Mouse (Mus musculus) midbrain, embryonic 14.5 days (tissue): ENCODE measurements at regions not wholly inside any gene's neighbourhood (a gene's known extent, or its start where the extent isn't known, plus 50 kb on each side); places are given as distances from the start of the nearest gene placed in this dataset.
A peak's percentile ranks its signal among the peaks of the same experiment; 100 is the strongest.

Source experiments
- ATAC-seq: fragments of 200-750 bp; cut with Nextera tagmentation; 2 replicates; pipeline ENCODE4 v1.8.0; 2017; ENCODE audit warnings: moderate number of reproducible peaks, moderate library complexity; ENCODE audit not compliant: low FRiP score, low TSS enrichment
- DNase-seq: peaks from one replicate; pipeline ENCODE4 v3.0.0-alpha.2; 2015
- H3K27ac ChIP-seq: fragments of 300-500 bp; sonication (generic); replicated peaks from 2 replicates; pipeline ENCODE4 v1.5.1; 2014; ENCODE audit warnings: mild to moderate bottlenecking, low read depth, low read length, moderate library complexity
- H3K27me3 ChIP-seq: fragments of 300-500 bp; sonication (generic); 2 replicates; pipeline ENCODE4 v1.6.1; 2014; ENCODE audit warnings: low read length, control low read depth, mixed read lengths; ENCODE audit not compliant: control insufficient read depth, insufficient read depth
- H3K36me3 ChIP-seq: fragments of 300-500 bp; sonication (generic); 2 replicates; pipeline ENCODE4 v1.6.1; 2014; ENCODE audit warnings: low read length, control low read depth; ENCODE audit not compliant: control insufficient read depth, insufficient read depth
- H3K4me1 ChIP-seq: fragments of 300-500 bp; sonication (generic); 2 replicates; pipeline ENCODE4 v1.6.1; 2014; ENCODE audit warnings: mild to moderate bottlenecking, antibody characterized with exemption, low read length, control low read depth; ENCODE audit not compliant: control insufficient read depth, insufficient read depth
- H3K4me2 ChIP-seq: fragments of 300-500 bp; sonication (generic); 2 replicates; pipeline ENCODE4 v1.6.1; 2014; ENCODE audit warnings: mild to moderate bottlenecking, low read length, moderate library complexity
- H3K4me3 ChIP-seq: fragments of 300-500 bp; sonication (generic); replicated peaks from 2 replicates; pipeline ENCODE4 v1.5.1; 2014; ENCODE audit warnings: low read depth, low read length
- H3K9ac ChIP-seq: fragments of 300-500 bp; sonication (generic); replicated peaks from 2 replicates; pipeline ENCODE4 v1.6.1; 2014; ENCODE audit warnings: mild to moderate bottlenecking, low read length, moderate library complexity
- H3K9me3 ChIP-seq: fragments of 300-500 bp; sonication (generic); 2 replicates; pipeline ENCODE4 v1.6.1; 2016; ENCODE audit warnings: low read length, control low read depth, mixed read lengths; ENCODE audit not compliant: control insufficient read depth
- WGBS: fragments of 180-500 bp; shearing (Covaris S2); extraction: QIAGEN DNeasy Blood & Tissue Kit; methylation state at CpG from one replicate; pipeline ENCODE4 v1.1.7; 2014; 5-methylcytosine and 5-hydroxymethylcytosine counted together

DNA sequence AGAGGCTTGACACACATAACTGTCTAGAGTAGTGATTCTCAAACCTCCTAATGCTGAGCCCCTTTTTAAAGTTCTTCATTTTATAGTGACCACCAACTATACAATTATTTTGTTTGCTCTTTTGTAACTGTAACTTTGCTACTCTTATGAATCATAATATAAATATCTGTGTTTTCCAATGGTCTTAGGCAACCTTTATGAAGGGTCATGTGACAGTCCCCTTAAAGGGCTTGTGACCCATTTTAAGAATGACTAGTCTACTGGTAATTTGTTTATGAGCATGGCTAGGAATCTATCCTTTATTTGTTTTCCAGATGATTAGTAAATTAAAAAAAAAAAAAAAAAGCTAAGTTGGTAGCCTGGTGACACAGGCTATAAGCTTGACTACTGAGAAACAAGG is 539.5 kb upstream of the Atp2b1 start:
- no peak for DNase-seq
- H3K4me3 ChIP-seq, result no peak overlapping the region
- no peak overlapping the region for H3K4me2 ChIP-seq
- H3K9ac ChIP-seq, result no peak overlapping the region
- no peaks in the 10 kb centered on the region for H3K4me1 ChIP-seq
- H3K27me3 ChIP-seq, result no peaks in the 10 kb centered on the region
- no peak for ATAC-seq
- H3K27ac ChIP-seq, result no peak overlapping the region
- no peaks in the 10 kb centered on the region for H3K36me3 ChIP-seq
- H3K9me3 ChIP-seq, result no peaks in the 10 kb centered on the region

- H3K4me3 ChIP-seq, result no peak overlapping the region
- no peak overlapping the region for H3K9ac ChIP-seq
- no peak for ATAC-seq
- no peaks in the 10 kb centered on the region for H3K36me3 ChIP-seq
- H3K4me1 ChIP-seq, result no peaks in the 10 kb centered on the region
- H3K27me3 ChIP-seq, result no peaks in the 10 kb centered on the region
- no peak overlapping the region for H3K4me2 ChIP-seq
- H3K27ac ChIP-seq, result no peak overlapping the region
- H3K9me3 ChIP-seq, result no peaks in the 10 kb centered on the region
- DNase-seq, result no peak
Observed at GRCm38 (mm10) chr10:98388543-98388942, 525.7 kb upstream of the Atp2b1 start.

- Histone ChIP-seq H3K4me2 (peak overlapping the region; percentile 6), H3K27me3 (no peaks in the 10 kb centered on the region), H3K36me3 (no peaks in the 10 kb centered on the region), H3K9me3 (no peaks in the 10 kb centered on the region), H3K4me1 (peaks cover 11% of the 10 kb centered on the region; the same call in 1 of the 2 replicates), H3K9ac (no peak overlapping the region), H3K4me3 (no peak overlapping the region), H3K27ac (no peak overlapping the region)
- ATAC-seq (peak; percentile 71; the same call in 1 of the 2 replicates), DNase-seq (peak; percentile 76)
- 5% methylated on average over 1 of the region's 1 CpGs for WGBS
Observed at GRCm38 (mm10) chr10:98399864-98400263, 514.3 kb upstream of the Atp2b1 start.

DNA sequence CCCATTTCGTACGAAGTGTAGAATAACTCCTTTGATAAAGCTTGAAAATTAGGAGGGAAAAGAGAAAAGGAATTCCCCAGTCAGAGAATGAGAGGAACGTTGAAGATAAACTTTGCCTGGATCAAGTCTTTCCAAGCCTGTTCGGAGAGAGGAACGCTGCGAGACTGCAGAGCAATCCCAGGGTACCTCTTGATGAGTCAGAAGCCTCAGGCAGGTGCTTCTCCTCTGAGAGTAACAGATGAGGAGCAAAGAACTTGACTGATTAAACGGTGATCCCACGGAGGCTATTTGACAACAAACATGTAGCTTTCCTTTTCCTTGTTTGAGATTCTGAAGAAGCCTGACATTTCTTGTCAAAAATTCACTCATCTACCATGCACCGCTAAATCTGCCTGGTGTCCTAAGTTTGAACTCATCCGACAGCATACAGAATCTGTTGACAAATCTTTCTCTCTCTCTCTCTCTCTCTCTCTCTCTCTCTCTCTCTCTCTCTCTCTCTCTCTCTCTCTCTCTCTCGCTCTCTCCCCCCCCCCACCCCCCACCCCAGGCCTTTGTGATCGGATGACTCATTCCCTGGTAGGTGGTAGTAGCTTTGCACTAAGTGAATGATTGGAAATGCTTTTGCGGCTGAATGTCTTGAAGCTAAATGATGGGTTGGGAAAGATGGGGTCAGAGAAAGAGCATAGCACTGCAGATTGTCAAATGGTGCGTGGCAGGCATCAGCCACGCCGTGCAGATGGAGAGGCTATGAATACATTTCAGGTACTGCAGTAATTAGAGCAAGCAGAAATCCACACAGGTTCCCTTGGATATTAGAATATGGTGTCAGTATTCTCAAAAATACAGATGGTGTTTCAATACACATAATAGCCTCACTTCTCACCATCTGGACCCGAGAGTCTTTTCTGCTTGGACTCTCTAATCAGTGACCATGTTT is 496.1 kb upstream of the Atp2b1 start:
- Histone ChIP-seq H3K4me2 (no peak overlapping the region), H3K9ac (no peak overlapping the region), H3K4me1 (no peaks in the 10 kb centered on the region), H3K9me3 (no peaks in the 10 kb centered on the region), H3K27me3 (no peaks in the 10 kb centered on the region), H3K27ac (0 out of 2 replicates have a peak overlapping the region, but pooled peaks have one; percentile 32), H3K4me3 (no peak overlapping the region), H3K36me3 (no peaks in the 10 kb centered on the region)
- WGBS, result 53% methylated on average over 16 of the region's 17 CpGs
- DNase-seq (peak; percentile 39), ATAC-seq (no peak)

DNA sequence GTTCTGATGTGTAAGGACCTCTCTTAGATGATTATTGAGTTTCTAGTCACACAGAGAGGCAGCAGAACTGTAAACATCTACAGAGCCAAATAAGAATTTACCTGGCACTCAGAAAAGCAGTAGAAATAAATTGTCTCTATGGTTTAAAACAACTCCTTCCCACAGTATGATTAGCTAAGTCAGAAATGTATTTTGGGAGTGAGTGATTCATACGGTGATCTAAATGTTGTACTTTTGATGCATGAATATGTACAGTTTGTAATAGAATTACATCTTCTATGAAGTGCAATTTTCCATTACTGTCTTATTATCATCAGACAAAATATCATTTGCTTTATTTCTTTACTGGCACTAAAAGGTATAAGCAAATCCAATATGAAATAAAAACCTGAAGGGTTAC is 489.8 kb upstream of the Atp2b1 start:
- Histone ChIP-seq H3K4me1 (no peaks in the 10 kb centered on the region), H3K27me3 (no peaks in the 10 kb centered on the region), H3K9ac (no peak overlapping the region), H3K9me3 (no peaks in the 10 kb centered on the region), H3K4me3 (no peak overlapping the region), H3K4me2 (no peak overlapping the region), H3K36me3 (no peaks in the 10 kb centered on the region), H3K27ac (no peak overlapping the region)
- ATAC-seq (no peak), DNase-seq (no peak)
- 96% methylated on average over 1 of the region's 1 CpGs for WGBS

DNA sequence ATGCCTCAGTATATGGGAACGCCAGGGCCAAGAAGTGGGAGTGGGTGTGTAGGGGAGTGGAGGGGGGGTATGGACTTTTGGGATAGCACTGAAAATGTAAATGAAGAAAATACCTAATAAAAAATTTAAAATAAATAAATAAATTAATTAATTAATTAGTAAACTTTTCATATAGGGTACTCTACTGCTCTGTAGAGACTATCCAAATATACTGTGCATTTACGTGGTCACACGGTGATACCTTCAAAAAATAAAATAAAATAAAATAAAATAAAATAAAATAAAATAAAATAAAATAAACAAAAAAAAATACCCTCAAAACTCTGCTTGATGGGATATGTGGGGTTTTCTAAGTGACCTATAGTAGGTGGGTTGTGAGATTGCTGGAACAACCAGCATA is 479.2 kb upstream of the Atp2b1 start:
- no peaks in the 10 kb centered on the region for H3K36me3 ChIP-seq
- DNase-seq (no peak), ATAC-seq (no peak)
- WGBS, result 97% methylated on average over 3 of the region's 3 CpGs
- H3K9me3 ChIP-seq, result no peaks in the 10 kb centered on the region
- no peak overlapping the region for H3K4me3 ChIP-seq
- no peaks in the 10 kb centered on the region for H3K27me3 ChIP-seq
- H3K9ac ChIP-seq, result no peak overlapping the region
- no peak overlapping the region for H3K27ac ChIP-seq
- no peaks in the 10 kb centered on the region for H3K4me1 ChIP-seq
- H3K4me2 ChIP-seq, result no peak overlapping the region

GRCm38 (mm10) chr10:98461538-98461937 is 452.7 kb upstream of the Atp2b1 start:
- ATAC-seq (no peak), DNase-seq (no peak)
- Histone ChIP-seq H3K4me1 (no peaks in the 10 kb centered on the region), H3K4me2 (no peak overlapping the region), H3K27ac (no peak overlapping the region), H3K36me3 (no peaks in the 10 kb centered on the region), H3K9ac (no peak overlapping the region), H3K27me3 (no peaks in the 10 kb centered on the region), H3K9me3 (no peaks in the 10 kb centered on the region), H3K4me3 (no peak overlapping the region)
- WGBS, result 92% methylated on average over 2 of the region's 2 CpGs

- ATAC-seq (no peak), DNase-seq (no peak)
- H3K36me3 ChIP-seq, result no peaks in the 10 kb centered on the region
- H3K4me2 ChIP-seq, result no peak overlapping the region
- H3K9me3 ChIP-seq, result no peaks in the 10 kb centered on the region
- H3K4me1 ChIP-seq, result no peaks in the 10 kb centered on the region
- H3K27ac ChIP-seq, result no peak overlapping the region
- 93% methylated on average over 3 of the region's 3 CpGs for WGBS
- no peak overlapping the region for H3K9ac ChIP-seq
- H3K27me3 ChIP-seq, result no peaks in the 10 kb centered on the region
- H3K4me3 ChIP-seq, result no peak overlapping the region
Observed at GRCm38 (mm10) chr10:98474581-98474980, 439.6 kb upstream of the Atp2b1 start.
